Mouse (Mus musculus) brain, adult 2 months (tissue): ENCODE measurements around the gene Akap12.

Experiments used
- DNase-seq: peaks from one replicate; pipeline ENCODE4 v3.0.0; 2011; ENCODE audit warnings: low read depth, low spot score

Gene Akap12

DNA sequence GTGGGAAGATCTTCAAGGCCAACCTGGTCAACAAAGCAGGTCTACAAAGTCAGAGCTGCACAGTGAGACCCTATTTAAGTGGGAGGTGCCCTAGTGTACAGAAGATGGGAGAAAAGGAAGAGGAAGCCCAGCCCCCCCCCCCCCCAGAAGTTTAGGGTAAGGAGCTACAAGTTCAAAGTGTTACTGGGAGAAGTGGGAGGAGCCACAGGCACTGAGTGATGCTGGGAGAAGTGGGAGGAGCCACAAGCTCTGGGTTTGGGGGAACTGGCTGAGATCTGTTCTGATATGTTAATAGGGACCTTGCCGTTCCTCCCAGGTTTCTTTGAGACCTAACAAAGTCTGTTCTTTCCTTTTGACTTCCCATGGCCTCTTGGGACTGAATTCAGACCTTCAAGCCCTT, 18.6 kb downstream of the Akap12 start:
- DNase-seq, result no peak

DNA sequence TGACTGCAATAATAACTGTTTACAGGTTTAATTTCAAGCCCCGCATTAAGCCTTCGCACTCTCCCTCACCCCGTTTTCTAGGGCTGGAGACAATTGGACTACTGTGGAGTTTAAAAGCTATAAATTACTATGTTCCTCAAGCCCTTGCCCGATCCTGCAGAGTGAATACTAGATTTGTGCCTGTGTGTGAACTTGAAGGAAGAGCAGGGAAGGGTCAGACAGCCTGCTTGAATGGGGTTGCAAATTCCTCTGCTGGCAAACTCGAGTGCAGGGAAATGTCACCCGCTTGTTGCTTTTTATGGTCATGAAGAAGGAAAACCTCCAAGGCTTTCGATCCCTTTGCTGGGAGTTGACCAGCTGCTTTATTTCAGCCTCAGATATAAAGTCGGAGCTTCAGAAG, 19.6 kb downstream of the Akap12 start:
- no peak for DNase-seq

DNA sequence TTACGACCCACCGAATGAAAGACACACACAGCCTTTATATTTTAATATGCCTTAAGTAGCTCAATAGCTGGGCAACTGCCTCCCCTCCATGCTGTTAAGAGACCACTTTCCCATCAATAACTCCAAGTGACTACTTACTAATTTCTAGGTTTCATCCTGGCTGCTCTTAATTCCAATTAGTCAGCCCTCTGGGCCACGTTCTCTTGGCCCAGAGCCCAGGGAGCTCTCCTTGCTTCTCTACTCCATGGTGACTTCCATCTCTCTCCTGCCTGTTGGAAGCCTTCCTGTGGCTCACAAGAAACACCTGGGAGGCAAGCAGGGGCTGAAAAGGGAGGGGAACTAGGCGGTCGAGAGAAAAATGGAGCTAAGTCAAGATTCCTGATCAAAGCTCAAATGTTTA, 23.0 kb downstream of the Akap12 start:
- no peak for DNase-seq

DNA sequence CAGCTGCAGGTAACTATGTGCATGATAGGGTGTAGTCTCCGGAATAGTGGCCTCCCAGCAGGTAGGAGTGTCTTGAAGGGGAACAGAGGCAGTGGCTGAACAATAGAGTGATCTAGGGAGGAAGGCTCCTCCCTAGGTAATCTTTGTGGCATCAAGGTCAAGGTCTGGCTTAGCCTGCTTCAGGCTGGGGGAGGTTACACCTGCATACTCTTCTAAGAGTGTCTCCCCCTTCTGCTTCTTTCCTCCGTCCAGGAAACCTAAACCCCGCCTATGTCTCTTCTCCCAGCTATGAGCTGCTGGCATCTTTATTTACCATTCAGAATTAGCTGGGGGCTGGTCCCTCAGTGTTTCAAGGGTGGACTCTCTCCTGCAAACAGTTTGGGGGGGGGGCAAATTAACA, 23.5 kb downstream of the Akap12 start:
- DNase-seq, result no peak

DNA sequence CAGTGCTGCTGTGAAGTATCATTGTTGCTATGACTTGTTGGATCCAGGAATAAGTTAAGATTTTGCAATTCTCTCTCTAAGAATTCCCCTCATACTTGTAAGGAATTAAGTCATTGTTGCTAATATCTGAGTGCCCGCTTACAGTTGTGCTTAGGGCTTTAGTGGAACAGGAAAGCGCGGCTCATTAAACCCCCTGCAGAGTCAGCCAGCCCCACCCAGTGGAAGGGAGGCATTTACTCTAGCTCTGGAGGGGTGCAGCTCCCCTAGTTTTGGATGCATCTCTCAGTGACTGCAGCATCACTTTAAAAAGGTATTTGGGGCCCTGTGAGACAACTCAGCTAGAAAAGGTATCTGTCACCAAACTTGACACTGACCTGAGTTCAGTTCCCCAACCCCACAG, 24.0 kb downstream of the Akap12 start:
- no peak for DNase-seq

DNA sequence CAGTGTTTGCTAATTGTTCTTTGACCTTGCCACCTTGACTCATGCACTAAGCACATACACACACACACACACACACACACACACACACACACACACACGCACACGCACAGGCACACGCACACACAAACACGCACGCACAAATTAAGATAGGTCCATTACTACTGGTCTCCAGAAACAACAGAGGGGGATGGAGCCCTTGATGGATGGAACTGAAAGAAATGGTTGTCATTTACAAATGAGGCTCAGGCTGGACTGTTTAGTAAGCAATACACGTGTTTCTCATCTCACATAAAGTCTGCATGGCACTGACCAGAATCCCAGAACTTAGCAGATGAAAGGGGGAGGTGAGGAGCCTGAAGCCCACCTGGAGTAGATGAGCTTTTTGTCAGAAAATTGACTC, 24.4 kb downstream of the Akap12 start:
- no peak for DNase-seq

DNA sequence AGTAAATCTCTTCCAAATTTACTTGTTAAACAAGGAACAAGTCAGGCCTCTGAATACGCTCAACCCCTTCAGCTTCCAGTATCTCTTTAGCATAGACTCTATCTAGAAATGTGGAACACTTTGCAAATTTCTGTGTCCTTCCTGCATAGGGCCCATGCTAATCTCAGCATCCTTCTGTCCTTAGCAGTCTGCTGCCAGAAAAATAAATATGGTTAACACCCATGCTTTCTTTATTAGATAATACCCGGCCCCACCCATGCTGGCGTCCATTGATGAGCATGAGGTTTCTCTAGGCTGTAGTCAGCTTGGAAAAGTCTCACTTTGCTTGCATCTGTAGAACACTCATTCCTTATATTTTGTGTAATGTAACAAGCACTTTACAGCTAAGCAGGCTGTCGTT, 27.2 kb downstream of the Akap12 start:
- no peak for DNase-seq

DNA sequence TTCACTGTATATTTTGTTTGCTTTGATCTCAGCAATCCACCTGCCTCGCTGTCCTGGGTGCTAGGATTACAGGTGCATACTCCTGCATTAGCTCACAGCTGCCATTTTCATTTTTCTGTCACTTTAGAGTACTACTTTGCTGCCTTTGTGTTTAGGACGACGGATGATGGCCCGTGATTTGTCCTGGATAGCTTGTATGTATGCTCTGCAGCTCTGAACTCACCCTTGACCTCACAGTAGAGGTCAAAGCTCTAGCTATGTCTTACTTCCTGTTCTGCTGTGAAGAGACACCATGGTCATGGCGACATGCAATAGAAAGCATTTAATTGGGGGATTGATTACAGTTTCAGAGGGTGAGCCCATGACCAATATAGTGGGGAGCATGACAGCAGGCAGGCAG, 37.4 kb downstream of the Akap12 start:
- DNase-seq, result no peak

DNA sequence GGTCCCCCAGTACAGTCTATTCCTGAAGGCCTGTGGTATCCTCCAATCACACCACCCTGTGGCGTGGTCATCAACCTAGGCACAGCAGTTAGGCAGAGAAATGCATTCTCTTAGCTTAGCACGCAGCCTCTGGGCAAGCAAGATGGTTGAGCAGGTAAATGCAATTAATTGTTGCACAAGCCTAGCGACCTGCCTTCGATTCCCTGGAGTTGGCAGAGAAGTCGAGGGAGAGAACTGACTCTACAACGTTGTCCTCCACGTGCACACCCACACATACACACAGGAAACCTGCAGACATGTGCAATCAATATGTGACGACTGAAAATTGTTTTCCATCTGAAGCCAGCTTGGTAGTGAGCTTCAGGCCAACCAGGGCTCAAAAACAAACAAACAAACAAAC, 57.7 kb downstream of the Akap12 start:
- DNase-seq, result no peak

DNA sequence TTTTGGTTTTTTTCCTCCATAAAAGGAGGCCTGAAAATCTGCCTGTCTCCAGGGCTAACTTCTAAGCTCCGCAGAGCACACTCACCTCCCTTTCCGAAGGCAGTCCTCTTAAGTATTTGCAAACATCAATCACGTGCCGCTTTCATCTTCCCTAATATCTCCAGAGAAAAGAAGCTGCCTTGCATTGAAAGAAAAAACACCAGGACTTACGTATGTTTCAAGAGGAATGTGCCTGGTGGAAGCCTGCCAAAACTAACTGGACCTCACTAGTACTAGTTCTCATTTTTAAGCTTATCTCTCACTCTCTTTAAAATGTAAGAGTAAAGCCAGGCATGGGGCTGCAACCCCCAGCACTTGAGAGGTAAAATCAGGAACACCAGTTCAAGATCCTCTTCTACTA, 59.4 kb downstream of the Akap12 start:
- DNase-seq, result peak; percentile 15

DNA sequence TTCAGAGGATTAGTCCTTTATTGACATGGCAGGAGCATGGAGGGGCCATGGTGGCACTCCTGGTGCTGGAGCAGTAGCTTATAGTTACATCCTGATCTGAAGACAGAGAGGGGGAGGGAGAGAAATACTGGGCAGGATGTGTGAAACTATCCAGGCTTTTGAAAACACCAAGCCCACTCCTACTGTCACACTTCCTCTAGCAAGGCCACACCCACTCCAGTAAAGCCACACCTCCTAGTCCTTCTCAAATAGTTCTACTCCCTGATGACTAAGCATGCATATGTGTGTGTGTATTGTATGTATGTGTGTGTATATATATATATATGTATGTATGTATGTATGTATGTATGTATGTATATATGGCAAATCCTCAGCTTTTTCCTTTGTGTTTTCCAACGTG, 61.5 kb downstream of the Akap12 start:
- no peak for DNase-seq

DNA sequence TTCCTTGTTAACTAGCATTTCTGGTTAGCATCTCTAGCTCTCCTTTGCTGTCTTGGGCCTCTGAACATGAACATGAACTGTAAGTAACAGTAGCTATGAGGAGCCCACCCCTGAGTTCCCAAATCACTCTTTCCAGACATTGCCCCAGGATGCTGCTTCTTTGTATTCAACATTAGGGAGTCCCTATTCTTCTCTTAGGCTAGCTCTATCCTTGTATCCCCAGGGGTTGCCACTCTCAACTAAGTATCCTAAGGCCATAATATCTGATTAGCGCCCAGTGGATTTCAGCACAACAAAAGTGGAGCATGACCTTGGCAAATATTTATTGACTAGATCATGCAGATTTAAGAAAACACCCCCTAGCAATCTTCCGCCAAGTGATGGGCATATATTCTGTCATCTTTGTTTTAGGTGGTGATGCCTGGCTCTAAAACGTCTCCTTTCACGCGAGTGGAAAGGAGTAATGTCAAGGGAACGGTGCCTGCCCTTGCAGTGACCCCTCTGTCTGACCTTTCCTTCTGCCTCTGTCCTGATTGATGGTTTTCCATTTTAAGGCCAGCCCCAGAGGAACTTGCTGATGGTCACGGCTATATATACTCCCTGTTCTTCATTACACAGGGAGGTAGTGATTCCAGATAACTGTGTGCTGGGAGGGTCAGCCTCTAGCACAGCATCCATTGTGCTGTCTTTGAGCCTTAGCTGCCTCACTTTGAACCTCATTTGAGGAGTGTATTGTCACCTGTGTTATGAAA, 66.2 kb downstream of the Akap12 start:
- no peak for DNase-seq

DNA sequence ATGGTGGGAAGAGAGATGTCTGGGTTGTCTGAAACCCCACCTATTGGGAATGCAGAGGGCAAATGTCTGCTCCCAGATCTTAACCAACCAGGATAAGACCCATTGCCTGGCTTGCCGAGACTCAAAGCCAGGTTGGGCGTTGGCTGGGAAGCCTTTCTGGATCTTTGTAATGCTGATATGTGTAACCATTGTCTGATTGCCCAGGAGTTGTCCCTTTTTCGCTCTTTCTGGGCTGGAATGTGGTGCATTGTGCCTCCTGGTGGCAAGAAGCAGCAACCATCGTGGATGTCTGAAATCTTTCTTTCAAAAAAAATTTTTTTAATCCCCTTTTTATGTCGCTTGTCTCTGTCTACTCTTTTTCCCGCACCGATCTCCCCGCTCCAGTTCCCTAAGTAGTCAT, 67.1 kb downstream of the Akap12 start:
- DNase-seq, result peak; percentile 75

DNA sequence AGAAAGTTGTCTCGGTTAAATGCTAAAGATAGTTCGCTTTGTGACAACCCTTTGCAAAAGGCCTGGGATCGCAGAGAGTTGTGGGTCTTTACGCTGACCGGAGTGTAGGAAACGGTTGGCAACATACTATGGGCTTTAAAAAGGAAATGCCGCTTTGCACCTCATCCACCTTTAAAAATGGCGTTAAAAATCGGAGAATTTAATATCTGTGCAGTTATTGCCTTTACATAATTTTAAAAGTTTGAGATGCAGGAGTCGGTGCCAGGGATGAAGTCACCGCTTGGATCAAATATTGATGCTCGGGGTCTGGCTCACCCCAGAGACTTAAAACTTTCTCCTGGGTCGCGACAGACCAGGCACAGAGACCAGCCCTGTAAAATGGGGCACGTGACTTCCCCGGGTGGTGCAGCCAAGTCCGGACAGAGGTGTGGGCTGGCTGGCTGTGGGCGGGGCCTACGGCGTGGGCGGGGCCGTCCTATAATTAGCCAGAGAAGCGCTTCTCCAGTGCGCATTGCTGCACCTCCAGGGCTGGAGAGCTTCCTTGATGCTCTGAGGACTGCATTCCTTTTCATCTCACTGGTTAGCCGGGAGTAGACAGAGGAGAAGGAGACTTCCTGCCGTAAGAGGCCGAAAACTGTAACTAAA, 68.0 kb downstream of the Akap12 start:
- DNase-seq, result peak; percentile 74

DNA sequence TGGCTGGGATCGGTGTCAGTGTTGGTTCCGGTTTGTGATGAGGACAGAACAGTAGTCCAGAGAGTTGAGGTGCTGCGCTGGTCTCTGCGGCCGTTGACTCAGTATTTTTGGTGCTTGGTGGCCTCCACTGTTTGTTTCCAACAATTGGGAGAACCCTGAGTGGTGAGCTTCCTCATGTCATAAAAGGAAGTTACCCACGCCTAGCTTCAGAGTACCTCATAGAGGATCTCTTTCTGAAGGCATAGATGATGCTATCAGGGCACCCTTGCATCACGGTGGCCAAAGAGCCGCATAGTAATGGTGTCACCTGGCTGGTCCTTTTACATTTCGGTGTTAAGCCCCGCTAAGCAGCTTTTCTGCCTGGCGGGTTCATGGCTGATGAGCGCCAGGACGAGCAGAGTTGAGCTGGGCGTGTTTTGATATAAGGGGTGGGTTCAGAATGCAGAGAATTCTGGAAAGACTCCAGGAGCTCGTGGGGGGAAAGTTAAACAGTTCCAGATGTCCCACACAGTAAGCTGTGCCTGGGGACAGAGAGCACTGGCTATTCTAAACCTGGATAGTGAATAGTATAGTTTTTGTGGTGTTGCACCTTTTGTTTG, 72.8 kb downstream of the Akap12 start:
- no peak for DNase-seq

DNA sequence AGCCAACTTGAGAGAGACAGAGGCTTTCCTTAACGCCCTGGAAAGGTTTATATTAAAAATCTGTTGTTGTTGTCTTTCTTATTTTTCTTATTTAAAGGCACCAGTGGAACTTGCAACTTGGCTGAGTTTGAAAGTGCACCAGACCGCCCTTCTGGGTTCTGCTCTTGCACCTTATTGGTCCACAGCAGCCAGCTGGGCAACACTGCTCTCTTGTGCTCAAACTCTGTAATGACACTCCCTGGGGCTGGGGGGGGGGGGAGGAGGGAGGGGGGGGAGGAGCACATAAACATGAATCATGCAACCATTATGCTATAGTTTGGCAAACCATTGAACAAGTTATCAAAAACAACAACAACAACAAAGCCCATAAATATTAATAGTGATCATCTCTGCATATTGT, 75.2 kb downstream of the Akap12 start:
- DNase-seq, result peak; percentile 84

DNA sequence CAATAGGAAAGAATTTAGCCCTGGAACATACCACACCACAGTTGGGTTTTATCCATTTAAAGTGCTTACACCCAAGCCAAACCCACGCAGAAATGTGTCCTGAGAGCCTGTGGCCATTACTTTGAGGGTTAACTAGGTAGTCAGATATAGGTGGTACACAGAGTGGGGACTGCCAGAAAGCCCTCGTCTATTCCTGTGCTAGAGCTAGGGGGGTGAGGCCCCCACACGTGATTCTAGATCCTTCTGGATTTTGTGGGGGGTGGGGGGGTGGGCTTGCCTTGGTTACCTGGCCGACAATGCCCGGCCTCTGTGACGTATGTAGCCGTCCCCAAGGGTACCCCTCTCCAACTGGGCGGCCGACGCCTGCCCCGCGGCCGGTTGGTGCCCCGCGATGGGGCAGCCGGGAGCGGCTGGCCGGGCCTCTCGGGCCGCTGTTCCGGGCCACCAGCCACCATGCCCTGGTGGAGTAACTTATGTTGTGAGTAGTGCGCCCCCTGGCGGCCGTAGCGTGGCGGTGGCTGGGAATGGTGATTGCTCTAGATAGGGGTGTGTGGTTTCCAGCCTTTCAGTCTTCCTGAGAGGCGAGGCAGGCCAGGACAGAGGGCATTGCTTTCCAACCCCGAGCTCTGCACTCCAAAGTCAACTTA, 80.4 kb downstream of the Akap12 start:
- peak; percentile 90 for DNase-seq

DNA sequence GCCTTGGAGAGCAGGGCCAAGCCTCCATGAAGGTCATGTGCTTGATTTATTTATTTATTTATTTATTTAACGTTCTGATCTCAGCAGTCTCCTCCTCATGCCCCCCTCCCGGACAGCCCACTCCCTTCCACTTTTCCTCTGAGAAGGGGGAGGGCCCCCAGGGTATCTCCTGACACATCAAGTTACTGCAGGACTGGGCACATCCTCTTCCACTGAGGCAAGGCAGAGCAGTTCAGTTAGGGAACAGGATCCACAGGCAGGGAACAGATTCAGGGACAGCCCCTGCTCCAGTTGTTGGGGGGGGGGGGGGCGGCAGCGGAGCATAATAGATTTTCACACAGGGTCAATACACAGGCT, 80.9 kb downstream of the Akap12 start:
- no peak for DNase-seq

DNA sequence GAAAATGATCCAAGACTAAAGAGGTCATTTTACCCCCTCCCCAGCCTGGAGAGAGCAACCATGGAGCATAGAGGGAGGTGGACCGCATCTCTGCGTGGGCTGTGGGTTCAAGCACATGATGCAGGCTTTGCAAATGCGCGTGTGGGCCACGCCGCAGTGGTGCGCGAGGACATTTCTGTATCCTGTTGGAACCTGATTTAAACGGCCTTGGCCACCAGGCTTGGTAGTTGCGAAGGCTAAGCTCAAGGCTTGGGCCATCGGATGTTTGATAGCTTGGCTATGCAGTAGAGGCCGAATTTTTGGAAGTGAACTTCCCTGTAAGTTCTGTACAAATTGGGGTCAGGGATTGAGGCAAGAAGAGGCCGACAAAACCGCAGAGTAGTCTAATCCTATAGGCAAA, 81.4 kb downstream of the Akap12 start:
- no peak for DNase-seq

DNA sequence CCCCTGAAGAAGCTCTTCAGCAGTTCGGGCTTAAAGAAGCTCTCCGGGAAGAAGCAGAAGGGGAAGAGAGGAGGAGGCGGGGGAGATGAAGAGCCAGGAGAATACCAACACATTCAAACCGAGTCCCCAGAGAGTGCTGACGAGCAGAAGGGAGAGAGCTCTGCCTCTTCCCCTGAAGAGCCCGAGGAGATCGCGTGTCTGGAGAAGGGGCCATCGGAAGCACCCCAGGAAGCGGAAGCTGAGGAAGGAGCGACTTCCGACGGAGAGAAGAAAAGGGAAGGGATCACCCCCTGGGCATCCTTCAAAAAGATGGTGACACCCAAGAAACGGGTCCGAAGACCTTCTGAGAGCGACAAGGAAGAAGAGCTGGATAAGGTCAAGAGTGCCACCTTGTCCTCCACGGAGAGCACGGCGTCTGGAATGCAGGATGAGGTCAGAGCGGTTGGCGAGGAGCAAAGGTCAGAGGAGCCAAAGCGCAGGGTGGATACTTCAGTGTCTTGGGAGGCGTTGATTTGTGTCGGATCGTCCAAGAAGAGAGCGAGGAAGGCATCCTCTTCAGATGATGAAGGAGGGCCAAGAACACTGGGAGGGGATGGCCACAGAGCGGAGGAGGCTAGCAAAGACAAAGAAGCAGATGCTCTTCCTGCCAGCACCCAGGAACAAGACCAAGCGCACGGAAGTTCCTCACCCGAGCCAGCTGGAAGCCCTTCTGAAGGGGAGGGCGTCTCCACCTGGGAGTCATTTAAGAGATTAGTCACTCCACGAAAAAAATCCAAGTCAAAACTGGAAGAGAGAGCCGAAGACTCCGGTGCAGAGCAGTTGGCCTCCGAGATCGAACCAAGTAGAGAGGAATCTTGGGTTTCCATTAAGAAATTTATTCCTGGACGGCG, 88.4 kb downstream of the Akap12 start:
- DNase-seq, result peak; percentile 41

DNA sequence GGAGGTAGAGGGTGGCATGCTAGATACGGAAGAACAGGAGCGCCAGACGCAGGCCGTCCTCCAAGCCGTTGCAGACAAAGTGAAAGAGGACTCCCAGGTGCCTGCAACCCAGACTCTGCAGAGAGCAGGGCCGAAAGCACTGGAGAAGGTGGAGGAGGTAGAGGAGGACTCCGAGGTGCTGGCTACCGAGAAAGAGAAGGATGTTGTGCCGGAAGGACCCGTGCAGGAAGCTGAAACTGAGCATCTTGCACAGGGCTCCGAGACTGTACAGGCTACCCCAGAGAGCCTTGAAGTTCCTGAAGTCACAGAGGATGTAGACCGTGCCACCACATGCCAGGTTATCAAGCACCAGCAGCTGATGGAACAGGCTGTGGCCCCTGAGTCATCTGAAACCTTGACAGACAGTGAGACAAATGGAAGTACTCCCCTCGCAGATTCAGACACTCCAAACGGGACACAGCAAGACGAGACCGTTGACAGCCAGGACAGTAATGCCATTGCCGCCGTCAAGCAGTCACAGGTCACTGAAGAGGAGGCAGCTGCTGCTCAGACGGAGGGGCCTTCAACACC, 89.8 kb downstream of the Akap12 start:
- no peak for DNase-seq
